Mouse (Mus musculus) cerebellum, adult 2 months (tissue): ENCODE measurements around the gene Ift122. TPM values are rescaled to one million over a fixed set of nuclear protein-coding genes. Genes with fewer than 3 reads are reported as not detected.
"Not testable (repeated sequence)": the region's sequence is repeated elsewhere in the genome, so short reads cannot be mapped to it uniquely, and the experiment has no call there.

ENCODE experiments used
- DNase-seq, 2 experiments: peaks; one replicate each; pipeline ENCODE4 v3.0.0; 2021
- H3K27ac ChIP-seq: fragments of 200-500 bp; 2 replicates; pipeline ENCODE4 v1.5.1; 2012; ENCODE audit warnings: low read length, control low read depth, inconsistent platforms; ENCODE audit not compliant: insufficient read depth
- H3K27me3 ChIP-seq: fragments of 200-500 bp; 2 replicates; pipeline ENCODE4 v1.6.1; 2012; ENCODE audit warnings: inconsistent platforms, mild to moderate bottlenecking, low read length, moderate library complexity; ENCODE audit not compliant: control insufficient read depth, insufficient read depth
- H3K4me1 ChIP-seq: fragments of 200-500 bp; 2 replicates; pipeline ENCODE4 v1.6.1; 2011; ENCODE audit warnings: low read length; ENCODE audit not compliant: control insufficient read depth, insufficient read depth
- H3K4me3 ChIP-seq: fragments of 200-500 bp; replicated peaks from 2 replicates; pipeline ENCODE3; 2011; ENCODE audit warnings: mild to moderate bottlenecking, low read depth, low read length, control low read depth; ENCODE audit not compliant: insufficient read depth
- CTCF ChIP-seq: fragments of 200-500 bp; IDR thresholded peaks from 2 replicates; pipeline ENCODE4 v1.5.1; 2011; ENCODE audit warnings: low read depth, mild to moderate bottlenecking, control low read depth, low read length, moderate library complexity, borderline replicate concordance; ENCODE audit not compliant: insufficient read depth
- POLR2A ChIP-seq: fragments of 200-500 bp; IDR thresholded peaks from 2 replicates; pipeline ENCODE4 v1.6.1; 2011; ENCODE audit warnings: low read length, control low read depth, borderline replicate concordance; ENCODE audit not compliant: insufficient read depth
- WGBS: fragments of 180-500 bp; shearing (Covaris S2); methylation state at CpG from one replicate; pipeline ENCODE4 v1.1.7; 2018; 5-methylcytosine and 5-hydroxymethylcytosine counted together
- polyA plus RNA-seq: library from polyadenylated mRNA; depleted of rRNA; stranded (reverse); fragments of >200 nt; gene quantifications from 2 replicates; pipeline ENCODE4 v1.2.3, GENCODE M21; 2012

Ift122 gene
- polyA plus RNA-seq, 1 experiment = 22.3 TPM

DNA sequence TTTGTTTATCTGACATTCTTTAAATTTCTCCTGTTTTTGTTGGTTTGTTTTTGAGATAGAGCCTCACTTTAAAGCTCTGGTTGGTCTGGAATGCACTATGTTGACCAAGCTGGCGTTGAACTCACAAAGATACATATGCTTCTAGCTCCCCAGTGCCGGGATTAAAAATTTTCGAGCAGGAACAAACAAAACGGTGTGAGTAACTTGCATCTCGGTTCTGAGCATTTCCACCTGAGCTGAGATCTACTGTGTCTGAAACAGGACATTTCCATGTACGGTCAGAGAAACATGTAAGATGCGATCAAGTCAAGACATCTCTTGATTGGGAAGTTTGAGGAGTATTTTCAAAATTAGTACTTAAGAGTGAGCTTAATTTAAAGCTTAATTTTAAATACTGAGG, 715 bp downstream of the Ift122 start:
- Histone ChIP-seq H3K4me3 (no peak overlapping the region), H3K27ac (no peak overlapping the region), H3K27me3 (no peaks in the 10 kb centered on the region), H3K4me1 (no peaks in the 10 kb centered on the region)
- 38% methylated on average over 7 of the region's 7 CpGs for WGBS
- DNase-seq = no peak
- TF ChIP-seq POLR2A (no peak), CTCF (no peak)

DNA sequence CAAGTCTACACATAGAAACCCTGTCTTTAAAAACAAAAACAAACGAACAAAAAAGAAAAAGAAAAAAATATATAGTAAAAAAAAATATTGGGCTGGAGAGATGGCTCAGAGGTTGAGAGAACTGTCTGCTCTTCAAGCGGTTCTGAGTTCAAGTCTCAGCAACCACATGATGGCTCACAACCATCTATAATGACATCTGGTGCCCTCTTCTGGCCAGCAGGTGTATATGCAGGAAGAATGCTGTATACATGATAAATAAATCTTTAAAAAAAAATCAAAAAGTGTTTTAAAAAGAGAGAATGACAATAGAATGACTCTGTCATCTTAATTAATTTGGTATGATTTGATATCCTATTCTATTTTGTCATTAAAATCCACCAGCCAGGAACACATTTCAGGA, 1.2 kb downstream of the Ift122 start:
- no peak for DNase-seq
- 69% methylated on average over 2 of the region's 2 CpGs for WGBS
- H3K27me3 ChIP-seq = no peaks in the 10 kb centered on the region
- H3K4me3 ChIP-seq = no peak overlapping the region
- no peaks in the 10 kb centered on the region for H3K4me1 ChIP-seq
- H3K27ac ChIP-seq = no peak overlapping the region
- no peak for TF ChIP-seq CTCF
- TF ChIP-seq POLR2A = no peak

DNA sequence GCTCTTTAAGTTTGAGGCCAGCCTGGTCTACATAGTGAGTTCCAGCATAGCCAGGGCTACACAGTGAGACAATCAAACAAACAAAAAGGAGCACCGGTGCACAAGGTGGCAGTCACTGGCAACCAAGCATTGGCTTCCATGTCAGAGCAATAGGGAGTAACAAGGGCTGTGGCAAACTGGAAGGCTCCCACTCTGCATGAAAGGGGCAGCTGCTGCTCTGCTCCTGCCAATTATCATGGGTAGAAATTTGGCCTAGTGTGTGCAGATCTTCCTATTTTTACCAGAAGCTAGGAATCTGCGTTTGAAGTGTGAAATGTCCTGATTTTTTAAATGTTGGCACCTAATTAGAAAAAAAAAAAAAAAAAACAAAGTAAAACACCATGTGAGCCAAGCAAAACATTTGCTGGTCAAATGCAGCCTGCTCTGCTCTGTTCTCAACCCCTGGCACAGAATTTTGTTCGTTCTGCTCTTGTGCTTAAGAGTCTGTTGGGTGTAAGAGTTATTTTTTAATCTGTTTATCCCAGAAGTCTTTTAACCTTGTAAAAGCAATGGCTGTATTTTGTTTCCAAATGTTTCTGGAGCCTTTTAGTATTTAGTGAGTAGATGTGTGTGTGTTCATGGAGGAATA, 2.6 kb downstream of the Ift122 start:
- 21% methylated on average over 3 of the region's 3 CpGs for WGBS
- TF ChIP-seq POLR2A = no peak
- no peak for TF ChIP-seq CTCF
- Histone ChIP-seq H3K4me3 (no peak overlapping the region), H3K27me3 (no peaks in the 10 kb centered on the region), H3K4me1 (no peaks in the 10 kb centered on the region), H3K27ac (no peak overlapping the region)
- DNase-seq = no peak

DNA sequence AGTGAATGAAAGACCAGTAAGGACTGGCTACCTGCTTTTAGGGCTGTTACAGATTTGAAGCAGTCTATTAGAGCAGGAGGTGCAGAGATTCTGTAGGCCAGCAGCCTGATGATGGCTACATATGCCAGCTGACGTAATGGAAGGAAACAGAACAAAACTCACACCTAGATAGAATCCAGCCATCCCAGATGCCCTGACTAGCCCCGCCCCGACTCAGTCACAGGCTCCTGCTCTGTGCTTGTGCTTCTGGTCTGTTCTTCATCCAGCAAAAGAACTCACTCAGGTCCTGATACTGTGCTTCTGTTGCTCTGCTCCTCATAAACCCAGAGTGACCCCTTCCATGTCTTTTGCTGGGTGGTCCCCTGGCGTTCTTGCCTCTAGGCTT, 3.1 kb downstream of the Ift122 start:
- H3K4me3 ChIP-seq = no peak overlapping the region
- no peak overlapping the region for H3K27ac ChIP-seq
- DNase-seq = no peak
- TF ChIP-seq POLR2A = no peak
- no peak for TF ChIP-seq CTCF
- H3K27me3 ChIP-seq = no peaks in the 10 kb centered on the region
- no peaks in the 10 kb centered on the region for H3K4me1 ChIP-seq
- 57% methylated on average over 4 of the region's 4 CpGs for WGBS

DNA sequence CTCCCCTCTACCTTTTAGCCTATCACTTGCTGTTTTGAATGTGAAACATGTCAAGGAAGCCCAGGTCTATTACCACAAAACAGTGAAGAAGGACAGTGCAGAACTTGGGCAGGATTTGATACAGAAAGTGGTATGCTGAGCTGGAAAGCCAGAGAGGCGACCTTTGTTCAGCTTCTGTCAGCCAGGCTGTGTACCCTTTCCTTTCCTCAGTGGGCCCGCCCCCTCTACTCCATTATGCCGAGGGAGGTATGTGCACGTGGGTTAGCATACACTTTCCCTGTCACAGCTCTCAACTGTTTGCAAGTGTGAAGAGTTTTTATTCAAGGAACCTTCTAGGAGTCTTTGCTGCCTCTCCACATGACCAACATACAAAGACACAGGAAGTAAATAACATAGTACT, 6.0 kb downstream of the Ift122 start:
- no peaks in the 10 kb centered on the region for H3K27me3 ChIP-seq
- H3K27ac ChIP-seq = no peak overlapping the region
- whole genome bisulfite sequencing = 61% methylated on average over 4 of the region's 4 CpGs
- H3K4me3 ChIP-seq = no peak overlapping the region
- no peak for DNase-seq
- H3K4me1 ChIP-seq = no peaks in the 10 kb centered on the region; the same call in 1 of the 2 replicates
- TF ChIP-seq POLR2A = no peak
- TF ChIP-seq CTCF = no peak

DNA sequence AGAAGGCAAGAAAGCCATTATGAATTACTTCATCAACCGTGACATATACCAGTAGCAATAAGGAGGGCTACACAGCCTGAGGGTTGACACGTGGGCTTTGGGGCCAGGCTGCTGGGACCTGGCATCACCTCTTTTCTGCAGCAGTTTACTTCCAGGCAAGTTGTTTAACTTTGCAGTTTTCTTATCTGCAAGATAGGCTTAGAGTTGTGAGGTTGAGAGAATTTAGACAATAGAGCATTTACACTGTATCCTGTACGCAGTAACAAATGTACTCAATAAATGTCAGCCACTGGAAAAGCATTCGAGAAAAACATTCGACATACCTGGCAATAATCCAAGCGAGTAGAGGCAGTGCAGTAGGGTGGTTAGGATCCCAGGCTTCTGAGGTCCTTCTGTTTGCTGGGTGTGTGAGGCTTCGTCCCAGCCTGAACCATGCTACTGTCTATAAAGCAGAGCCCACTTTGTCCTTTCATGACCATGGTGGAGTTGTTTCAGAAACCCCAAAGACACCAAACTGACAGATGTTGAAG, 6.8 kb downstream of the Ift122 start:
- TF ChIP-seq POLR2A (no peak), CTCF (no peak)
- Histone ChIP-seq H3K4me3 (no peak overlapping the region), H3K4me1 (no peaks in the 10 kb centered on the region; the same call in 1 of the 2 replicates), H3K27me3 (no peaks in the 10 kb centered on the region), H3K27ac (no peak overlapping the region)
- no peak for DNase-seq
- WGBS = 62% methylated on average over 7 of the region's 7 CpGs

DNA sequence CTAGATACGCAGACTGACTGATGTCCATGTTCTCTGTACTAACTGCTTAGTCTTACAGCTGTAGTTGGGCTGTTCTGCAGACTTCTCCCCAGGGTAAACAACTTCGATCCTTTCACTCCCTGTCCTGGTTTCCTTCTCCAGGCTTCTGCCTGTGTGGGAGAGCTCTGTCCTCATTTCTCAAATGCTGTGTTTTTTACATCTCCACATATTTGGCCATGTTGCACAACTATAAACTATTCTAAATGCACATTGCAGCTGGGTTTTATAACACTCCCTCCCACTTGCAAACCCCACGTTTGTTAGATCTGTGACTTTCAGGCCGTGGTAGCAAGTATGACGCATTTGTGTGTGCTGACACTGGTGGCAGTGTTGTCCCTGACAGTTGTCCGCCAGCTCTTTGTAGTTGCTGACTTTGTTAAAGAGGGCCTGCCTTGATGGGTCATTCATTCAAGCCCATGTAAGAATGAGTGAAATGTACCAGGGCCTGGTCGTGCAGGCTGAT, 10.1 kb downstream of the Ift122 start:
- Histone ChIP-seq H3K27ac (no peak overlapping the region), H3K4me3 (no peak overlapping the region), H3K4me1 (no peaks in the 10 kb centered on the region; the same call in 1 of the 2 replicates), H3K27me3 (no peaks in the 10 kb centered on the region)
- DNase-seq = no peak
- WGBS = 81% methylated on average over 7 of the region's 7 CpGs
- TF ChIP-seq CTCF (no peak), POLR2A (no peak)

DNA sequence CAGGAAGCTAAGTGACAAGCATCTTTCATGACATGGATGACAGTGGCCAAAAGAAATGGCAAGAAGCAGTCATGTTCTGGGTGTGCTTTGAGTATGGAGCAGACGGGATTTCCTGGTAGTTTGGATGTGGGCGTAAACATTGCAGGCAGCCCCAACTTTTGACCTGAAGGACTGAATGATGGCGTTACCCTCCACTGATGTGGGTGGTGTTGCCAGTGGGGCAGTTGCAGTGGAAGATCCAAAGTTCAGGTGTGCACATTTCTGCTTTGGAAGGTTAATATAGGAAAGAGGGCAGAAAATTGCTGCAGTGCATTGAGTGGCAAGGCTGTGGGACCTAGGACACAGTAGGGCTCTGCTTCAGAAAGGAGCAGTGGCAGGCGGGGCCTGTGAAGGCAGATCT, 12.0 kb downstream of the Ift122 start:
- Histone ChIP-seq H3K4me1 (no peaks in the 10 kb centered on the region; the same call in 1 of the 2 replicates), H3K4me3 (no peak overlapping the region), H3K27ac (no peak overlapping the region), H3K27me3 (no peaks in the 10 kb centered on the region)
- DNase-seq = no peak
- no peak for TF ChIP-seq POLR2A
- TF ChIP-seq CTCF = no peak
- WGBS = 95% methylated on average over 4 of the region's 4 CpGs

DNA sequence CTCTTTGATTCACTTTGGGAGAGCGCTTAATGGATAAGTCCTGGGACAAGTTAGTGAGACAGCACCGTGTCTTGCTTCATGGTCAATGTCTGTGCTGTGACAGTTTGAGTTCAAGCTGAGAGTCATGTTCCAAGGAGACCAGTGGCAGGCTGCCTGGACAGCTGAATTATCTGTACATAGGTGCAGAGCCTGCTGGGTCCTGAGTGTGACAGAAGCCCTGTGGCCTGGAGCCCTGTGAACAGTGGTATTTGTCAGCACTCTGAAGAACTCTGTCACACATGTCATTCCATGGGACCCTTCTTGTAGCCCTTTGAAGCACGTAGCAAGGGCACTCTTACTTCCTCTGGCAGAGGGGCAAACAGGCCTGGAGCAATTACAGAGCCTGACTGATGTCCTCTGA, 13.9 kb downstream of the Ift122 start:
- not testable (repeated sequence) for H3K4me3 ChIP-seq, DNase-seq, H3K4me1 ChIP-seq, H3K27ac ChIP-seq, H3K27me3 ChIP-seq
- WGBS = no CpG with 5 or more reads among the region's 3 CpGs

DNA sequence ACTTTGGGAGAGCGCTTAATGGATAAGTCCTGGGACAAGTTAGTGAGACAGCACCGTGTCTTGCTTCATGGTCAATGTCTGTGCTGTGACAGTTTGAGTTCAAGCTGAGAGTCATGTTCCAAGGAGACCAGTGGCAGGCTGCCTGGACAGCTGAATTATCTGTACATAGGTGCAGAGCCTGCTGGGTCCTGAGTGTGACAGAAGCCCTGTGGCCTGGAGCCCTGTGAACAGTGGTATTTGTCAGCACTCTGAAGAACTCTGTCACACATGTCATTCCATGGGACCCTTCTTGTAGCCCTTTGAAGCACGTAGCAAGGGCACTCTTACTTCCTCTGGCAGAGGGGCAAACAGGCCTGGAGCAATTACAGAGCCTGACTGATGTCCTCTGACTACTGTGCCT, 18.0 kb downstream of the Ift122 start:
- not testable (repeated sequence) for DNase-seq, H3K27ac ChIP-seq, H3K27me3 ChIP-seq, H3K4me3 ChIP-seq, H3K4me1 ChIP-seq
- WGBS = no CpG with 5 or more reads among the region's 3 CpGs
